Mouse (Mus musculus) testis, adult 10 weeks (tissue): ENCODE data around the gene Mid1ip1. TPM values are rescaled to one million over a fixed set of nuclear protein-coding genes. Genes with fewer than 3 reads are reported as not detected.

Experiments
- polyA plus RNA-seq: library from polyadenylated mRNA; stranded (reverse); fragments of 350-450 nt; fragmentation: Illumina TruSeq; extraction: RNeasy Lipid Tissue Mini Kit (QIAGEN cat#74804); gene quantifications from one replicate; pipeline ENCODE4 v1.2.3, GENCODE M21; 2014; ENCODE audit warnings: low read depth, low replicate concordance

Mid1ip1 gene
- 2.9 TPM for polyA plus RNA-seq

GRCm38 (mm10) chrX:10714696-10715140 lies at the start of gene Mid1ip1:
Gene Mid1ip1, plus strand, starts transcription at chrX:10715013.

Other genes with a start within 250 kb of the Mid1ip1 start
- 2.7 TPM for gene Tspan7, start 229.9 kb upstream of the Mid1ip1 start, polyA plus RNA-seq